Mouse (Mus musculus) bone marrow macrophage, adult 2 months (primary cell): ENCODE data around the gene Napsa.

Source experiments
- CTCF ChIP-seq: IDR thresholded peaks from 2 replicates; pipeline ENCODE4 v1.5.1; 2012; ENCODE audit warnings: low read depth, mild to moderate bottlenecking, low read length, moderate library complexity
- POLR2A ChIP-seq: IDR thresholded peaks from 2 replicates; pipeline ENCODE4 v1.6.1; 2012; ENCODE audit warnings: mild to moderate bottlenecking, low read depth, low read length, borderline replicate concordance

GRCm38 (mm10) chr7:44598336-44598735, 26.2 kb downstream of the Napsa start:
- TF ChIP-seq POLR2A, result no peak
- TF ChIP-seq CTCF, result no peak
